Mouse (Mus musculus): ENCODE results near the gene Pigg. TPM values are rescaled to one million over a fixed set of nuclear protein-coding genes. Genes with fewer than 3 reads are reported as not detected.

Gene Pigg
- 1 to 10 TPM; 1.7 to 2.6 TPM for total RNA-seq (2023)

DNA sequence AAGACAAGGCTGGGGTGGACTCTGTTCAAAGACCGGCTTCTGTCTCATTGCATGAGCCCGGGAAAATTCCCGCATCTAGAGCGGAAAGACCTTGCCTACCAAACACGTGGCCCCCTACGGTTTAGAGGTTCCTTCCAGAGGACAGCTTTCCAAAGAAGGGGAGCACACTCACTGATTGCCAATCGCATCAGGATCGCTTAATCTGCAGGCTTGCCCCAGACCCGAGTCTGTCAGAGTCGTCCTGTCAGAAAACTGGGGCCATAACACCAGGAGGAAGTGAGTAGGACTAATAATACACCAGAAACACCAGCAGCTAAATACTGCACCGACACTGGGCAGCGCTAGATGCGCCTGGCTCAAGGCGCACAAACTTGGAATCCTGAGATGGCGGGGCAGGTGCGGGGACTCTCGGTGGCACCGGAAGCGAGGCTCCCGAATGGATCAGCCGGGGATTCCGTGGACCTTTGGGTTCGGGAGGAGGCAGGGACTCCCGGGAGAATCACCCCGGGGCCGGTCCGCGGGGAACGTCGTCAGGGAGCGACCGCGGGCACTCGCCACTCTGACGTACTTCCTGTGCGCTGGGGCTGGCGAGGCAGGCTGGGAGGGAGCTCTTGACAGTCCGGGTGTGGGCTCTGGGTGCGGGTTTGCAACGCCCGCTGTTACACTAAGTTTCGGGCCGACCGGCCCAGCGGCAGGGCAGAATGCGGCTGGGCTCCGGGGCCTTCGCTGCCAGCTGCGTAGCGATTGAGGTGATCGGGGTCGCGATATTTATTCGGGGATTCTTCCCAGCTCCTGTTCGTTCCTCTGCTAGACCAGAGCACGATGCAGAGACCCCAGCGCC is at the start of gene Pigg:
Gene Pigg, plus strand, starts transcription at position 386 of the 841 bp plus-strand sequence.

DNA sequence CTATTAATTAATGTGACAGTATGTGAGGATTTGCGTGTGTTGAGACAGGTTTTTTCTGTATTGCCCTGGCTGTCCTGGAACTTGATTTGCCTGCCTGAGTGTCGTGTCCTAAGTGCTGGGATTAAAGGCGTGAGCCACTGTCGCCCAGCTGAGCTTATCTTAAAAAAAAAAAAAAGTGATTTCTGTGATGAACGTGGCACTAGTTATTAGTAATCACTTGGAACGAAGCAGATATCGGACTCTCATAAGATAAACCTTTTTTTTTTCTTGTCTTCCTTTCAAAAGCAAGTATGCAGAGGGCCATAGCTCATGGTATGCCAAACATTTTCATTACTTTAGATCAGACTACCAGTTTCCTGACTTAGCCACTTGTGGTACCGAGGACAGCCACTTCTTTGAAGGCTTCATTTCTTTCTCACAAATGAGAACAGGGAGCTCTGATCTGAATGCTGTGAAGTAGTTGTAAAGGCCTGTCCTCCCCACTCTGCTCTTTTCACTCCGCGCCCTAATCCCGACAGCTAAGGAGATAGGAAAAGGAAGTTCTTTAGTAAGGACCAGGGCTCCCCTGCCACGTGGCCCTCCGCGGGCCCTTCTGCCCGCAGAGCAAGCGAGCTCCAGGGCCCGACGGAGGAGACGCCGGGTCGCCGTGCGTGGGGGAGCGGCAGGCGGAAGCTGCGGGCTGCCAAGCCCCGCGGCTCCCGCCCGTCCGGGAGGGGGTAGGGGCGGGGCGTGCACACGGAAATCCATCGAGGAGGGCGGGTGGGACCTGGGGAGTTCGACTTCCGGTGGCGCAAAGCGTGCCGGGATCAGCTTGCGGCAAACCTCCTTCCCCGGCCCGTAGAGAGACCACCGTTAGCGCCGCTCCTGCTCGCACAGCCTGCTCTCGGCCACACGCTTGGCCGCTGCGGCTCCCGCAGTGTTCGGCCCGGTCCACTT is 44.0 kb upstream of the Pigg start, which contains the start of gene Dr1:
Gene Dr1, plus strand, starts transcription at position 771 of the 936 bp plus-strand sequence.

DNA sequence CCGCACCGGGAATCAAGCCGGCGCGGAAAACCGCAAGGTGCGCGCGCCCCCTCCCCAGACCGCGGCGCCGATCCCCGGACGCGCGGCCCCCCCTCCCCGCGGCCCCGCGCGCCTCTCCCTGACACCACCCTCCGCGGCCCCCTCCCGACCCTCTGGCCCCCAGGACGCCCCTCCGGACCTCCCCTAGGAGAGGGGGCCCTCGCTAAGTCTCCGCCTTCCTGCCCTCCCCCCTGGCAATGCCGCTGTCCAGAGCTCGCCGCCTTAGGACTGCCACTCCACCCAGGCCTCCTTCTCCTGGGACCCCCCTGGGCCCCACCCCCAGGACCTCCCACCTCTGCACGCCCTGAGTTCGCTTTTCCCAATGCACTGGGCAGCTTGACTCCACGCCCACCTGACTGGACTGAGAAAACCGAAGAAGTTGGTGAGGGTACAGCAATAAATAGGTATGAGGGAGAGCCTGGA is 55.5 kb downstream of the Pigg start, which contains the start of gene Gm42517:
Gene Gm42517, minus strand, starts transcription at position 52 of the 462 bp plus-strand sequence.

DNA sequence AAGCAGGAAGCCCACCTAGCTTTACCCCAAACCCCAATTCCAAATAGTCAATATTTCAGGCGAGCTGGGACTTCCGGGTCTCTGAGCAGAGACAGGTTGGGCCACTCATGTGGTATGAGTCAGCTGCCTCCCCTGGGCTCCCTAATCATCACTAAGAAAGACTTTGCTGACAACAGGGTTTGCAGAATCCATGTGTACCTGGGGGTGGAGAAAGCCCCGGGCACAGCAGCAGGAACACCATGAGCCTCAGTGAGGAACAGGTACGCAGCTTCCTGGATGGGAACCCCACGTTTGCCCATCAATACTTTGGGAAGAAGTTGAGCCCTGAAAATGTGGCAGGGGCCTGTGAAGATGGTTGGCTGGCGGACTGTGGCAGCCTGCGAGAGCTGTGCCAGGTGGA is 75.8 kb downstream of the Pigg start, which contains the start of gene Pde6b:
Gene Pde6b, plus strand, starts transcription at position 191 of the 400 bp plus-strand sequence.

Other genes starting within 250 kb of the Pigg start
- gene Mtf2, start 246.9 kb upstream of the Pigg start, total RNA-seq (2023): 10 to 100 TPM; 72.3 to 90.9 TPM
- 10 to 100 TPM; 45.9 to 53.4 TPM for gene Tmed5, start 180.0 kb upstream of the Pigg start, total RNA-seq (2023)
- gene Ccdc18, start 179.7 kb upstream of the Pigg start, total RNA-seq (2023): 1 to 10 TPM in 1 of 2 experiments, under 1 TPM in 1; 0.80 to 1.7 TPM
- 10 to 100 TPM; 42.9 to 44.5 TPM for gene Dr1, start 43.7 kb upstream of the Pigg start, total RNA-seq (2023)
- gene Gm42517, start 55.3 kb downstream of the Pigg start, total RNA-seq (2023): not detected
- not detected for gene Pde6b, start 75.8 kb downstream of the Pigg start, total RNA-seq (2023)
- gene Atp5k, start 121.8 kb downstream of the Pigg start, total RNA-seq (2023): 10 to 100 TPM; 85.9 to 95.2 TPM
- not detected for gene Mfsd7a, start 136.3 kb downstream of the Pigg start, total RNA-seq (2023)
- 10 to 100 TPM; 23.0 to 23.6 TPM for gene Pcgf3, start 148.6 kb downstream of the Pigg start, total RNA-seq (2023)
- gene Cplx1, start 237.4 kb downstream of the Pigg start, total RNA-seq (2023): not detected

Data from T-cell, adult 66 days (primary cell).